Mouse (Mus musculus) B cell, adult 67 days (primary cell): ENCODE data around the gene Thap4. TPM values are rescaled to one million over a fixed set of nuclear protein-coding genes. Genes with fewer than 3 reads are reported as not detected.

Experiments used
- total RNA-seq, 2 experiments: library from RNA; stranded (reverse); gene quantifications; 4 replicates each; pipeline ENCODE4 v1.2.4; 2023

Thap4 gene
- total RNA-seq, result 10 to 100 TPM; 18.6 to 25.2 TPM

GRCm38 (mm10) chr1:93754573-93755290, at the start of gene Thap4:
Thap4 (minus strand) TSS chr1:93754864.

GRCm38 (mm10) chr1:93803556-93804507, 49.2 kb upstream of the Thap4 start, which contains the start of gene Ing5:
Ing5 (plus strand) TSS chr1:93803965.

DNA sequence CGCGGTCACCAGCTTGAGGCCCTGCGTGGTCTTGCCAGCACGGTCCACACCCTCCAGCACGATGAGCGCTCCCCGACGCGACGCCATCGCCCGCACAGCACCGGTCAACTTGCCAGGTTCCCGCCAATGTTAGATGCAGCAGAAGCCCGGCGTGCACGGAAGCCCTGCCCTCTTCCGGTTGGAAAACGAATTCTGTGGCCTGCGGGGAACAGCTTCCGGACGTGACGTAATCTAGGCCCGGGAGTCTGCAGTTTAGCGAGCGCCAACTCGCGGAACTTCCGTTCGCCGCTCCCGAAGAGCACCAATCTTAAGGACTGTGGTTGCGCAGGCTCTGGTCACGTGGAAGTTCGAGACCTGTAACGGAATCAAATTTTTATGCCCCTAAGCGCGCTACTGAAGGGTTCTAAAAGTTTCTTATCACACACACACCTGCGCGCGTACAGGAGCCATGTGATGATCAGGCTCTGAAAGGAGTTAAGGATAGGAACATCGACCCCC, 47.1 kb upstream of the Thap4 start, which contains the start of gene Dtymk:
Gene Dtymk (minus strand): TSS at position 194 of the 498 bp plus-strand sequence.

GRCm38 (mm10) chr1:93751290-93751689, 3.4 kb downstream of the Thap4 start, which contains the start of gene Atg4b:
Atg4b (plus strand) TSS chr1:93751500.

GRCm38 (mm10) chr1:93685401-93686244, 69.0 kb downstream of the Thap4 start, which contains the start of gene Bok:
Bok (plus strand) TSS chr1:93685660.

GRCm38 (mm10) chr1:93658559-93658958, 96.1 kb downstream of the Thap4 start, which contains the start of gene Stk25:
Stk25 (minus strand) TSS chr1:93658659.

Other genes with a start within 250 kb of the Thap4 start
- gene Farp2, start 242.8 kb downstream of the Thap4 start, total RNA-seq, result 1 to 10 TPM; 4.6 to 6.3 TPM
- 100 to 1,000 TPM; 116 to 117 TPM for gene Stk25, start 96.2 kb downstream of the Thap4 start, total RNA-seq
- gene Bok, start 69.2 kb downstream of the Thap4 start, total RNA-seq, result not detected
- 10 to 100 TPM; 92.9 to 96.8 TPM for gene Atg4b, start 3.4 kb downstream of the Thap4 start, total RNA-seq
- gene Dtymk, start 47.1 kb upstream of the Thap4 start, total RNA-seq, result 10 to 100 TPM; 72.7 to 78.1 TPM
- 10 to 100 TPM; 33.6 to 40.1 TPM for gene Ing5, start 49.1 kb upstream of the Thap4 start, total RNA-seq
- gene D2hgdh, start 70.0 kb upstream of the Thap4 start, total RNA-seq, result 10 to 100 TPM; 40.0 to 49.1 TPM
- gene Gal3st2, start 106.4 kb upstream of the Thap4 start, total RNA-seq, result under 1 TPM in 1 of 2 experiments, not detected in 1; 0.24 TPM
- gene Gal3st2b, start 163.4 kb upstream of the Thap4 start, total RNA-seq, result under 1 TPM; 0.52 to 0.71 TPM
- gene Gal3st2c, start 235.6 kb upstream of the Thap4 start, total RNA-seq, result under 1 TPM; 0.06 to 0.12 TPM